Mouse (Mus musculus) hindbrain, embryonic 16.5 days (tissue): ENCODE results near the gene Ccdc91. TPM values are rescaled to one million over a fixed set of nuclear protein-coding genes. Genes with fewer than 3 reads are reported as not detected.

ENCODE experiments used
- ATAC-seq: fragments of 200-750 bp; cut with Nextera tagmentation; 2 replicates; pipeline ENCODE4 v1.8.0; 2017; ENCODE audit warnings: moderate TSS enrichment, moderate library complexity
- H3K27ac ChIP-seq: fragments of 300-500 bp; sonication (generic); 2 replicates; pipeline ENCODE4 v1.5.1; 2014; ENCODE audit warnings: low read depth, mild to moderate bottlenecking, control low read depth, low read length, moderate library complexity
- H3K27me3 ChIP-seq: fragments of 300-500 bp; sonication (generic); replicated peaks from 2 replicates; pipeline ENCODE4 v1.6.1; 2014; ENCODE audit warnings: low read length; ENCODE audit not compliant: control insufficient read depth, insufficient read depth
- H3K36me3 ChIP-seq: fragments of 300-500 bp; sonication (generic); 2 replicates; pipeline ENCODE4 v1.6.1; 2014; ENCODE audit warnings: mild to moderate bottlenecking, low read length, moderate library complexity, mixed read lengths; ENCODE audit not compliant: control insufficient read depth, insufficient read depth
- H3K4me1 ChIP-seq: fragments of 300-500 bp; sonication (generic); 2 replicates; pipeline ENCODE4 v1.6.1; 2014; ENCODE audit warnings: low read depth, low read length; ENCODE audit not compliant: control insufficient read depth, insufficient read depth
- H3K4me2 ChIP-seq: fragments of 300-500 bp; sonication (generic); 2 replicates; pipeline ENCODE4 v1.6.1; 2014; ENCODE audit warnings: mild to moderate bottlenecking, low read length, control low read depth, moderate library complexity
- H3K4me3 ChIP-seq: fragments of 300-500 bp; sonication (generic); 2 replicates; pipeline ENCODE4 v1.5.1; 2014; ENCODE audit warnings: mild to moderate bottlenecking, low read length, control low read depth, moderate library complexity
- H3K9ac ChIP-seq: fragments of 300-500 bp; sonication (generic); 2 replicates; pipeline ENCODE4 v1.6.1; 2014; ENCODE audit warnings: low read depth, mild to moderate bottlenecking, control low read depth, low read length, moderate library complexity
- H3K9me3 ChIP-seq: fragments of 300-500 bp; sonication (generic); 2 replicates; pipeline ENCODE4 v1.6.1; 2014; ENCODE audit warnings: mild to moderate bottlenecking, low read length, moderate library complexity; ENCODE audit not compliant: control insufficient read depth
- WGBS: fragments of 180-500 bp; shearing (Covaris S2); extraction: QIAGEN DNeasy Blood & Tissue Kit; methylation state at CpG from one replicate; pipeline ENCODE4 v1.1.7; 2014; 5-methylcytosine and 5-hydroxymethylcytosine counted together
- polyA plus RNA-seq: library from polyadenylated mRNA; unstranded; fragments of >200 nt; fragmentation: Nextera tagmentation; extraction: Ambion mirVana; gene quantifications from 2 replicates; pipeline ENCODE4 v1.2.1, GENCODE M21; 2015

The Ccdc91 gene
- polyA plus RNA-seq, result 46.0 and 49.2 TPM in 2 replicates

DNA sequence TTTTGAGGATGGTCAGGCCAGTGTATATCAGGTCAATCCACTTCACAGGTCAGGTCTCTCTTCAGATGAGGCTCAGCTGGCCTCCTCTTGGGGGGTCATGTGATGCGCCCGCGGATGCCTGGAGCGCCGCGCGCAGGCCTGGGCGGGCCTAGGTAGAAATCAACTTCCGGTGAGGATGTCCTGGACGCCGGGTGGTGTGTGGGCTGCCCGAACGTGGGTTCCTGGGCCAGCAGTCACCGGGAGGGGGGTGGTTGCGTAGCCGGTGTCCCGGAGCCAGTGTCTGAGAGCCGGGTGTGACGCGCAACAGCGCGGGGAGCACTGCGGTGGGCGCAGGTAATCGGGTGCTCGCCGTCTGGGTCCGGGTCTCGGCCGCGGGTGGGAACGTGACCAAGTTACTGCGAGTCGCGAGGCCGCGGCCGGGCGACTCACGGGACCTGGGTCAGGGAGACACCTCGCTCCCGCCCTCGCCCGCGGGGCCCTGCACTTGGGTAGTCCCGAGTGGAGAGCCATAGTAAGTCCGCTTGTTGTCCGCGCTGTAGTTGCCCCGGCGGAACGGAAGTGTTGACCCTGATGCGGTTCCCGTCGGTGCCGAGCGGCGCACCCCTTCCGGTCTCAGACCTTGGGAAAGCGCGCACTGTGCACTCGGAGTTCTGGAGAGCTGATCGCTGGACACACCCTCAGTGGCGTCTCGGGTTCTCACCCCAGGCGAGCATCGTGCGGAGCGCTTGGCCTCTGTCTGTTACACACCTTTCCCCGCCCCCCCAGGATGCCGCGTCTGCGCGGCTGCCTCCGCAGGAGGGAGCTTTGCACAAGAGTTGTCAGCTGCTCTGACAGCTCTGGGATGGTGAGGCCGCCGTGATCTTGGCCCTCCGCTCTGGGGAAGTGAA lies at the start of gene Ccdc91:
Gene Ccdc91 (plus strand): TSS at position 102 of the 887 bp plus-strand sequence.
- Histone ChIP-seq H3K9me3 (no peaks in the 10 kb centered on the region), H3K27ac (peak within 1 kb of the TSS; percentile 78), H3K9ac (peak within 1 kb of the TSS; percentile 82), H3K27me3 (no peaks in the 10 kb centered on the region), H3K4me3 (peak within 1 kb of the TSS; percentile 55), H3K4me1 (peaks cover 4% of the 10 kb centered on the region), H3K36me3 (no peaks in the 10 kb centered on the region), H3K4me2 (peak within 1 kb of the TSS; percentile 75)
- ATAC-seq, result peak; percentile 97
- under 1% methylated on average over 78 of the region's 78 CpGs for WGBS

DNA sequence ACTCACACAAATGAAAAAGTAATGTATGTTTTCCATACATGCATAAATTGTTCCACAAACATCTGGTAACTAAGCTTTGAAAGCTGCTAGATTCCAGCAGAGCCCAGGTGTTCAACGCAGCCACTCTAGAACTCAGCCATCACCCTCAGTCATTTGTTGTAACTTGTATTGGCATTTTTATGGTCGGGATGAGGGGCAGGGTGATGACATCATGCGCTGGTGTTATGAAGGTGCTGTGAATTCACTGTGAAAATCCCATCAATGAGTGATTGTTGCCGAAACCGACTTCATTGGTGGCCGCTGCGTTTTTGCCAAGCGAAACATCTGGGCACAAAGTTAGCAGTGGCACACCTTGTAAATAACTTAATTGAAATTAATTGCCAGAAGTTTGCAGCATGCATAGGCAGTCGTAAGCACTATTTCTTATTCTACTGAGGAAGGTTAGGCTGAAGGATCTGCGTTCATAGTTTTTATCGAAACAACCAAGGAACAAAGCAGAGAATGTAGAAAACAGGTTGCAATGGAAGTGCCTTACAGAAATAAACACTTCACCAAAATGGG lies 48.6 kb upstream of the Ccdc91 start:
- no peaks in the 10 kb centered on the region for H3K36me3 ChIP-seq
- H3K27ac ChIP-seq, result no peak overlapping the region
- no peak for ATAC-seq
- no peaks in the 10 kb centered on the region for H3K27me3 ChIP-seq
- H3K4me3 ChIP-seq, result no peak overlapping the region
- H3K4me2 ChIP-seq, result no peak overlapping the region
- H3K9me3 ChIP-seq, result no peaks in the 10 kb centered on the region
- no peaks in the 10 kb centered on the region for H3K4me1 ChIP-seq
- 90% methylated on average over 11 of the region's 11 CpGs for WGBS
- no peak overlapping the region for H3K9ac ChIP-seq

DNA sequence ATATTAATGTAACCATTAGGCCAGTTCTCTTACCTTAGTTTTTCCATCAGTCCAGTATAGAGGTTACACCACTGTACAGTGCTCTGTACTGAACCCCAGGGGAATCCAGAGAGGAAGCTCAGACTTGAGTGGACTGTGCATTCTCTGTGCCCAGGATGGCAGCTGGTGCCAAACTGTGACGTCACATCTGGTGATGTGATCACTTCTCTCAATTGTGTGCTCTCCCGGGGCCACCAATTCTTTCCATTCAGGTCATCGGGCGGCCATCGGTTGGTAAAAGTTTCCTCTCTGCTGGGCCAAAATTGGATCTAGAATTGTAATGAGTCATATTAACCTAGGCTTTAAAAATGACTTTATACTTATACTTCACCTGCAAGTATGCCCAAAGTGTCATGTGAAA lies 19.9 kb upstream of the Ccdc91 start:
- Histone ChIP-seq H3K4me3 (no peak overlapping the region), H3K9me3 (no peaks in the 10 kb centered on the region), H3K4me1 (no peaks in the 10 kb centered on the region), H3K9ac (no peak overlapping the region), H3K36me3 (no peaks in the 10 kb centered on the region), H3K4me2 (no peak overlapping the region), H3K27me3 (no peaks in the 10 kb centered on the region), H3K27ac (no peak overlapping the region)
- no peak for ATAC-seq
- 90% methylated on average over 5 of the region's 5 CpGs for WGBS

DNA sequence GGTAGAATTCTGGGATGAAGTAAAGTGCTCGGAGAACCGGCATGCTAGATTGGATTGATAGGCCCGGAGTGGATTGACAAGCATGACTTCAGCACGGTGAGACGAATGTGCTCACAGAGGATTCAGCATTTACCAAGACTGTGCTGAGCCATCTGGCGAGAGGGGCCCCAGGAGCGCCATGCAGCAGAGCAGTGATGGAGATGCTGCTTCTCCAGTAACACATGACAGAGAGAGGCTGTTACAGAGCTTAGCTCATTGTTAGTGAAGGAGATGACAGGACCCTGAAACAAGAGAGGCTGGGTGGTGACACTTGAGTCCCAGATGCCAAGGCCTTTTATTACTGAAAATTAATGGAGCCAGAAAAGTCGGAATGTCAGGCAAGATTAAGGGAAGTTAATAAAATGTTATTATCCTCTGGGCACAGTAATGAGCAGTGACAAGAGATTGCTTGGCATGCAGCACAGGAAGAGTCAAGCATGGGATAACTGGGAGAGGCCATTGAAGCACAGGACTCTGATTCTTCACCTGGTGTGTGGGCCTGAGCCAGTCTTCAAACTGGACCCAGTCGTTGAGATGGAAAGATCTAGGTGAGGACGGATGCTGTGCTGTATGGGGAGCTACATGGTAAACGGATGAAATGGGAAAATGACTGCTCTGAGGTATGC lies 16.9 kb upstream of the Ccdc91 start:
- H3K4me2 ChIP-seq, result no peak overlapping the region
- 84% methylated on average over 11 of the region's 11 CpGs for WGBS
- H3K4me3 ChIP-seq, result no peak overlapping the region
- ATAC-seq, result peak; percentile 40; the same call in 1 of the 2 replicates
- no peak overlapping the region for H3K9ac ChIP-seq
- H3K4me1 ChIP-seq, result no peaks in the 10 kb centered on the region
- no peaks in the 10 kb centered on the region for H3K27me3 ChIP-seq
- H3K9me3 ChIP-seq, result no peaks in the 10 kb centered on the region
- H3K27ac ChIP-seq, result no peak overlapping the region
- H3K36me3 ChIP-seq, result no peaks in the 10 kb centered on the region

DNA sequence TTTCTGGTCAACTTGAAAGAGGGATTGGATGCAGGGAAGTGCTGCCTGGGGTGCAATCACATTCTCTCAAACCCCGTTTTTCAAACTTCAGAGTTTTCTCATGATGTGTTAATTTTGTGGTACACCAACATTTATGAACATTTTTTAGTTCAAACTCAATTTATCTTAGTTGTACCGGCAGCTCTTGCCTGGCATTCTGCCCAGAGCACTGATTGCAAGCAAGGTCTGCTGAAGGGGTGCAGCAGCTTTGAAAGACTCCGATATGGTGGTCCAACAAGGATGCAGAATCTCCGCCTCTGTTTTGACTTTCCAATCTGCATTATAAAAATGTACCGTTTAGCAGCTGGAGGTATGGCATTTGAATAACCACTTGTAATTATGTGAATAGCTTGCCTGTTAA lies 5.6 kb upstream of the Ccdc91 start:
- H3K4me3 ChIP-seq, result no peak overlapping the region
- H3K4me1 ChIP-seq, result no peaks in the 10 kb centered on the region
- H3K27ac ChIP-seq, result no peak overlapping the region
- no peaks in the 10 kb centered on the region for H3K36me3 ChIP-seq
- 64% methylated on average over 5 of the region's 5 CpGs for WGBS
- no peak for ATAC-seq
- H3K4me2 ChIP-seq, result no peak overlapping the region
- no peak overlapping the region for H3K9ac ChIP-seq
- no peaks in the 10 kb centered on the region for H3K27me3 ChIP-seq
- H3K9me3 ChIP-seq, result no peaks in the 10 kb centered on the region

DNA sequence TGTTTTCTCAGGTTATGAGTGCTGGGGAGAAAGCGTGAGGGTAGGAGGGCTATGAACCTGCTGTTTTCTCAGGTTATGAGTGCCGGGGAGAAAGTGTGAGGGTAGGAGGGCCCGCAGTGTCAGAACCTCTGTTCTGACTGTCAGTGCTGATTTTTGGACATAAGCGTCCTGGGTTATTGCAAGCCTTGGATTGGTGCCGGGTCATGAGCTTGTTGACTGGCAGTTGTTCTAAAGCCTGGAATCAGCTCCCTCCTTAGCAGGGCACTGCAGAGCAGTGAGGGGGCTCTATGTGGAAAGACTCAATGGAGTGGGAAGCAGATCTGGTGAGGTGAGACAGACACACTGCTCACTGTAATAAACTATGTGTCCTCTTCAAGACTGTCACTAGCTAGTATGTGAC lies 5.5 kb downstream of the Ccdc91 start:
- ATAC-seq, result no peak
- Histone ChIP-seq H3K9me3 (no peaks in the 10 kb centered on the region), H3K4me2 (no peak overlapping the region), H3K36me3 (no peaks in the 10 kb centered on the region), H3K9ac (no peak overlapping the region), H3K4me1 (peaks cover 4% of the 10 kb centered on the region), H3K27me3 (no peaks in the 10 kb centered on the region), H3K4me3 (no peak overlapping the region), H3K27ac (no peak overlapping the region)
- 90% methylated on average over 5 of the region's 5 CpGs for WGBS

DNA sequence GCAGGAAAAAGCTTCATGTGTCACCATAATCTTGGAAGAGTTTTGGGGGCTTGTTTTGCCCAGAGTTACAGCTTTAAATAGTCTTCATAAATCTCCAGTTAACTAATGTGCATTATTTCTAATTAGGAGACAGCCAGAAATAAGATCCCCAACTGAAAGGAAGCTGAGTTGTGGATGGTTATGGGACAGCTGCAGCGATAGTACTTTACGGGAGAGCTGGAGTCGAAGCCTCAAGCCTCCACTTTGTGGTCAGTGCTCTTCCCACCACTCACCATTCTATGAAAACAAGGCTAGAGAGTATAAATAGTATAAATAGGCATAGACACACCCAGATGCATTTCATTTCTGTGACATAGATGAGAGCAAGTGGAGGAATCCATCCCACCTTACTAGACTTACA lies 14.5 kb downstream of the Ccdc91 start:
- no peaks in the 10 kb centered on the region for H3K4me1 ChIP-seq
- no peaks in the 10 kb centered on the region for H3K36me3 ChIP-seq
- H3K9me3 ChIP-seq, result no peaks in the 10 kb centered on the region
- no peak for ATAC-seq
- no peaks in the 10 kb centered on the region for H3K27me3 ChIP-seq
- no peak overlapping the region for H3K27ac ChIP-seq
- no peak overlapping the region for H3K9ac ChIP-seq
- no peak overlapping the region for H3K4me2 ChIP-seq
- no peak overlapping the region for H3K4me3 ChIP-seq
- 95% methylated on average over 3 of the region's 3 CpGs for WGBS

DNA sequence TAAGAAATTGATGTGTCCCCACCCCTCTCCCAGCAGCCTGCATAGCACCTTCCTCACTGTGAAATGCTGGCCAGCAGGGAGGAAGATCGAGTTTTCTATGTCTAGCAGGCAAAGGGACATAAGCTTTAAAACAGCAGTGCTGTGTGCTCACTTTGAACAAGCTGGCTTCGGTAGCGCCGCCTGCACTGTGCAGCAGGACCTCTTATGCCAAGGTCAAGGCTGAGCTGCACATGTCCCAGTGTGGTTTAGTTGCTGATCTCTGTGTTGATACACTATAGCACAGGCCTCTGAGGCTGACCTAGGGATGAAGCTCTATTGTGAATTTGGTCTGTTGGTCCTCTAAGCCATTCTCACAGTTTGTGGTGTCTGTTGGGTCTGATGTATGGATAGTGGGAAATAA lies 16.9 kb downstream of the Ccdc91 start:
- H3K36me3 ChIP-seq, result no peaks in the 10 kb centered on the region
- H3K27me3 ChIP-seq, result no peaks in the 10 kb centered on the region
- ATAC-seq, result no peak
- H3K9ac ChIP-seq, result no peak overlapping the region
- H3K4me2 ChIP-seq, result no peak overlapping the region
- no peak overlapping the region for H3K27ac ChIP-seq
- WGBS, result 93% methylated on average over 4 of the region's 4 CpGs
- no peaks in the 10 kb centered on the region for H3K4me1 ChIP-seq
- H3K4me3 ChIP-seq, result no peak overlapping the region
- no peaks in the 10 kb centered on the region for H3K9me3 ChIP-seq

DNA sequence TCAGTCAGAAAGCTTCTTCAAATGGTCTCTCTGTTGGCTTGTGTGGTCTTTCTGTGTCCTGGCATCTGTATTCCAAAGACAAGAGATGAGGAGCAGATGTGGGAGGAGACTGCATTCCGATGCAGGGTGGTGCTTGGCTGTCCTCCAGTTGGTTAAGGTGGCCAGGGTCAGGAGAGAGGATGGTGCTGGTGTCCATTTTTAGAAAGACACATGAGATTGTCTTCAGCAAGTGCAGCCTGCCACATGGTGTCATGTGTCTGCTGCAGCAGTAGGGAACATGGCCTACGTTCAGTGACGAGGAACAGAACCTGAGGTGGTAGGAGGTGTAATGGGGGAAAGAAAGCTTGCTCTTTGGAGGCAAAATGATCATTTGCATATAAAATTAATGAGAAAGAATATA lies 25.8 kb downstream of the Ccdc91 start:
- H3K27ac ChIP-seq, result no peak overlapping the region
- H3K4me2 ChIP-seq, result no peak overlapping the region
- H3K4me1 ChIP-seq, result no peaks in the 10 kb centered on the region
- no peak overlapping the region for H3K4me3 ChIP-seq
- ATAC-seq, result no peak
- no peaks in the 10 kb centered on the region for H3K27me3 ChIP-seq
- no peaks in the 10 kb centered on the region for H3K9me3 ChIP-seq
- no peaks in the 10 kb centered on the region for H3K36me3 ChIP-seq
- WGBS, result 89% methylated on average over 3 of the region's 3 CpGs
- no peak overlapping the region for H3K9ac ChIP-seq
